Mouse (Mus musculus): ENCODE results near the gene Prpf40b.
A peak's percentile ranks its signal among the peaks of the same experiment; 100 is the strongest.
"Not testable (repeated sequence)": the region's sequence is repeated elsewhere in the genome, so short reads cannot be mapped to it uniquely, and the experiment has no call there.

Gene Prpf40b

GRCm38 (mm10) chr15:99294813-99295374 is at the start of gene Prpf40b:
Gene Prpf40b, plus strand, starts transcription at chr15:99295087.
- peak; percentile 95 for DNase-seq (ENCODE audit: low spot score)

- not testable (repeated sequence) for DNase-seq (ENCODE audit: low spot score)
Observed at GRCm38 (mm10) chr15:99246736-99247135, 48.2 kb upstream of the Prpf40b start.

GRCm38 (mm10) chr15:99248972-99249371 is 45.9 kb upstream of the Prpf40b start:
- DNase-seq (ENCODE audit: low spot score): peak; percentile 53

GRCm38 (mm10) chr15:99249938-99250337 is 44.9 kb upstream of the Prpf40b start:
- DNase-seq (ENCODE audit: low spot score): no peak

GRCm38 (mm10) chr15:99251111-99251510 is 43.8 kb upstream of the Prpf40b start:
- DNase-seq (ENCODE audit: low spot score): not testable (repeated sequence)

GRCm38 (mm10) chr15:99251626-99252380 is 43.1 kb upstream of the Prpf40b start, which contains the start of gene Mcrs1:
Gene Mcrs1, minus strand, starts transcription at chr15:99251961.
- DNase-seq (ENCODE audit: low spot score): peak; percentile 97

GRCm38 (mm10) chr15:99252381-99253174 is 42.3 kb upstream of the Prpf40b start:
- no peak for DNase-seq (ENCODE audit: low spot score)

GRCm38 (mm10) chr15:99253175-99253479 is 41.8 kb upstream of the Prpf40b start:
- not testable (repeated sequence) for DNase-seq (ENCODE audit: low spot score)

- DNase-seq (ENCODE audit: low spot score): no peak
Observed at GRCm38 (mm10) chr15:99253772-99254171, 41.1 kb upstream of the Prpf40b start.

GRCm38 (mm10) chr15:99254477-99255005 is 40.3 kb upstream of the Prpf40b start:
- DNase-seq (ENCODE audit: low spot score): no peak

GRCm38 (mm10) chr15:99255241-99255749 is 39.6 kb upstream of the Prpf40b start:
- no peak for DNase-seq (ENCODE audit: low spot score)

- no peak for DNase-seq (ENCODE audit: low spot score)
Observed at GRCm38 (mm10) chr15:99259167-99259729, 35.6 kb upstream of the Prpf40b start.

- DNase-seq (ENCODE audit: low spot score): peak; percentile 81
Observed at GRCm38 (mm10) chr15:99259730-99260252, 35.1 kb upstream of the Prpf40b start.

GRCm38 (mm10) chr15:99262702-99263101 is 32.2 kb upstream of the Prpf40b start:
- peak; percentile 45 for DNase-seq (ENCODE audit: low spot score)

- no peak for DNase-seq (ENCODE audit: low spot score)
Observed at GRCm38 (mm10) chr15:99264363-99264762, 30.5 kb upstream of the Prpf40b start.

GRCm38 (mm10) chr15:99265679-99266078 is 29.2 kb upstream of the Prpf40b start:
- peak; percentile 67 for DNase-seq (ENCODE audit: low spot score)

- DNase-seq (ENCODE audit: low spot score): no peak
Observed at GRCm38 (mm10) chr15:99276095-99276494, 18.8 kb upstream of the Prpf40b start.

GRCm38 (mm10) chr15:99278271-99278670 is 16.6 kb upstream of the Prpf40b start:
- DNase-seq (ENCODE audit: low spot score): no peak

GRCm38 (mm10) chr15:99283456-99283855 is 11.4 kb upstream of the Prpf40b start:
- peak; percentile 38 for DNase-seq (ENCODE audit: low spot score)

GRCm38 (mm10) chr15:99284527-99285188 is 10.2 kb upstream of the Prpf40b start:
- no peak for DNase-seq (ENCODE audit: low spot score)

- DNase-seq (ENCODE audit: low spot score): no peak
Observed at GRCm38 (mm10) chr15:99285189-99285535, 9.7 kb upstream of the Prpf40b start.

Measured in testis, postnatal 14 days (tissue).